Mouse (Mus musculus): Measurements from ENCODE around the gene Cenps. TPM values are rescaled to one million over a fixed set of nuclear protein-coding genes. Genes with fewer than 3 reads are reported as not detected.

Gene Cenps
- polyA plus RNA-seq, 1 experiment from 2014 or later: 24.9 TPM

DNA sequence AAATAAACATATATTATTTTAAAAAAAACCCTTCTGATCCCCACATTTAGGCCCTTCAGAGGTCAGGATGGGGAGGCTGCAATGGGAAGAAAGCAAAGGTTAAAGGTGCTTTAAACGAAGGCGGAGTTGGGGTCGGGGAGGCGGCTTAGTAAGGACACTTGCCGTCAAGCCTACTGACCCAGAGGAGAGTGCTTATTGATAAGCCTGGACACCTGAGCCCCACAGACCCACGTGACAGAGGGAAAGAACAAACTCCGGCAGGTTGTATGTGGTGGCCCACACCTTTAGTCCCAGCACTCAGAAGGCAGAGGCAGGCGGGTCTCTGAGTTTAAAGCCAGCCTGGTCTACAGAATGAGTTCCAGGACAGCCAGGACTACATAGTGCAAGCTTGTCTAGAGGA is 57.3 kb downstream of the Cenps start:
- no peak overlapping the region for H3K4me3 ChIP-seq (replicated peaks; ENCODE audit: low read length)
- H3K9me3 ChIP-seq (ENCODE audit: control insufficient read depth, low read length): no peaks in the 10 kb centered on the region
- no peak overlapping the region for H3K4me2 ChIP-seq (ENCODE audit: low read length)
- no peak overlapping the region for H3K27ac ChIP-seq (ENCODE audit: low read length)
- H3K36me3 ChIP-seq (ENCODE audit: control insufficient read depth, insufficient read depth): no peaks in the 10 kb centered on the region
- 93% methylated on average over 8 of the region's 8 CpGs for WGBS
- H3K9ac ChIP-seq (replicated peaks; ENCODE audit: low read depth, low read length): no peak overlapping the region
- H3K4me1 ChIP-seq (replicated peaks; ENCODE audit: control insufficient read depth, insufficient read depth, low read length): peaks cover 13% of the 10 kb centered on the region
- no peaks in the 10 kb centered on the region for H3K27me3 ChIP-seq (replicated peaks; ENCODE audit: control insufficient read depth, insufficient read depth, low read length)
- no peak for ATAC-seq

DNA sequence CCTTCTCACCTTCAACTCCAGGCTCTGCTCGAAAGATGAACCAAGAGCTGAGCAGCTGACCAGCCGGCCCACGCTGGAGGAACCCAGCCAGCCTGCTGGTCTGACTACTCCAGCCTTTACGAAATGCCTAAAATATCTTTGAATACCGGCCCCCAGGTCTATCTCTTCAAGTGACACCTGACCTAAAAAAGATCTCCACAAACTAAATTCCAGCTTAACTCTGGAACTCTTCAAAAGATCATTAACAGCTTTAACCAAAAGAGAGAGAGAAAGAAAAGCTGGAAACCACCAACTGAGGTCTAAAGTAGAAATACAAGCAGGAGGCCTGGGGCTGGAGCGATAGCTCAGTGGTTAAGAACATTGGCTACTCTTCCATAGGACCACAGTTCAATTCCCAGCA is 57.8 kb downstream of the Cenps start:
- no peak overlapping the region for H3K4me3 ChIP-seq (replicated peaks; ENCODE audit: low read length)
- H3K9ac ChIP-seq (replicated peaks; ENCODE audit: low read depth, low read length): no peak overlapping the region
- H3K4me2 ChIP-seq (ENCODE audit: low read length): no peak overlapping the region
- no peaks in the 10 kb centered on the region for H3K27me3 ChIP-seq (replicated peaks; ENCODE audit: control insufficient read depth, insufficient read depth, low read length)
- H3K36me3 ChIP-seq (ENCODE audit: control insufficient read depth, insufficient read depth): no peaks in the 10 kb centered on the region
- H3K4me1 ChIP-seq (replicated peaks; ENCODE audit: control insufficient read depth, insufficient read depth, low read length): peaks cover 13% of the 10 kb centered on the region
- H3K9me3 ChIP-seq (ENCODE audit: control insufficient read depth, low read length): no peaks in the 10 kb centered on the region
- ATAC-seq: no peak
- H3K27ac ChIP-seq (ENCODE audit: low read length): no peak overlapping the region
- WGBS: 86% methylated on average over 6 of the region's 6 CpGs

DNA sequence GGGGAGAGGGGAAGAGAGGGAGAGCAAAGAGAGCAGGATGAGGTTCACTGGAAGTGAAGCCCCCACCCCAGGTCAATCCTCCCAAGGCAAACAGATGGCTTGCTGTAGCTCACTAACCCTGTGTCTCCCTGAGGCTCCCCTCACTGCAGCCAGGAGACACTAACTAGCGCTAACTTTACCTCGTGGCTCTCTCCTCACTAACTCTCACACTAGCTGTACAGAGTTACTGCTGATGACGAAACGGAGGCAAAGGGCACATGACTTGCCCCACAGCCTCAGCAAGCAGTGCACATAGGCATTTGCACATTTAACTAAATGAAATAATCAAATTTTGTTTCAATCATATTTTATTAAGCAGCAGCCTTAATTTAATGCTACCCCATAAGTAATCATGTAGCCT is 59.2 kb downstream of the Cenps start:
- no peaks in the 10 kb centered on the region for H3K9me3 ChIP-seq (ENCODE audit: control insufficient read depth, low read length)
- no peaks in the 10 kb centered on the region for H3K27me3 ChIP-seq (replicated peaks; ENCODE audit: control insufficient read depth, insufficient read depth, low read length)
- no peak overlapping the region for H3K9ac ChIP-seq (replicated peaks; ENCODE audit: low read depth, low read length)
- no peaks in the 10 kb centered on the region for H3K36me3 ChIP-seq (ENCODE audit: control insufficient read depth, insufficient read depth)
- H3K4me2 ChIP-seq (ENCODE audit: low read length): no peak overlapping the region
- no peak for ATAC-seq
- no peak overlapping the region for H3K4me3 ChIP-seq (replicated peaks; ENCODE audit: low read length)
- no peak overlapping the region for H3K27ac ChIP-seq (ENCODE audit: low read length)
- 69% methylated on average over 4 of the region's 4 CpGs for WGBS
- peaks cover 13% of the 10 kb centered on the region for H3K4me1 ChIP-seq (replicated peaks; ENCODE audit: control insufficient read depth, insufficient read depth, low read length)

Other genes starting within 250 kb of the Cenps start
- gene Pex14, start 37.8 kb downstream of the Cenps start, polyA plus RNA-seq (2015; fragmentation: Nextera tagmentation; extraction: Ambion mirVana): 53.7 and 56.9 TPM in 2 replicates
- 24.0 and 26.3 TPM in 2 replicates for gene Dffa, start 33.5 kb downstream of the Cenps start, polyA plus RNA-seq (2015; fragmentation: Nextera tagmentation; extraction: Ambion mirVana)
- 1.4 and 1.8 TPM in 2 replicates for gene Cort, start 10.9 kb downstream of the Cenps start, polyA plus RNA-seq (2015; fragmentation: Nextera tagmentation; extraction: Ambion mirVana)
- 94.6 and 94.7 TPM in 2 replicates for gene Pgd, start 29.1 kb upstream of the Cenps start, polyA plus RNA-seq (2015; fragmentation: Nextera tagmentation; extraction: Ambion mirVana)
- 125 and 131 TPM in 2 replicates for gene Kif1b, start 170.1 kb upstream of the Cenps start, polyA plus RNA-seq (2015; fragmentation: Nextera tagmentation; extraction: Ambion mirVana)

Measured in forebrain, embryonic 16.5 days (tissue).